Mouse (Mus musculus) gastrocnemius, postnatal 4 days (tissue): ENCODE measurements around the gene Ginm1. TPM values are rescaled to one million over a fixed set of nuclear protein-coding genes. Genes with fewer than 3 reads are reported as not detected.

Experiments
- microRNA-seq: library from miRNA; unstranded; fragments of <30 nt; microRNA quantifications from one replicate; pipeline ENCODE4 v1.2.0, GENCODE M21; 2021
- total RNA-seq, 2 experiments: library from RNA; stranded (reverse); gene quantifications; 2 replicates each; pipeline ENCODE4 v1.2.3; 2021

The Ginm1 gene
- total RNA-seq, 2 experiments from 2014 or later: 55.6 to 61.6 TPM

Small RNA genes within 50 kb of the gene (microRNA-seq; reads per million reads assigned to microRNA genes)
- gene Mir5104: not detected

Other genes starting within 250 kb of the Ginm1 start
- 1 to 10 TPM; 1.8 to 2.6 TPM for gene Lrp11, start 203.0 kb downstream of the Ginm1 start, total RNA-seq
- 10 to 100 TPM; 13.4 to 13.7 TPM for gene Nup43, start 125.3 kb downstream of the Ginm1 start, total RNA-seq
- 10 to 100 TPM; 88.1 to 94.6 TPM for gene Pcmt1, start 111.7 kb downstream of the Ginm1 start, total RNA-seq
- gene Lats1, start 111.6 kb downstream of the Ginm1 start, total RNA-seq: 10 to 100 TPM; 26.7 to 30.2 TPM
- gene Katna1, start 66.8 kb downstream of the Ginm1 start, total RNA-seq: 10 to 100 TPM; 19.7 to 21.9 TPM
- gene Ppil4, start 67 bp upstream of the Ginm1 start, total RNA-seq: 10 to 100 TPM; 16.3 to 22.9 TPM
- under 1 TPM; 0.16 to 0.22 TPM for gene Zc3h12d, start 39.6 kb upstream of the Ginm1 start, total RNA-seq
- 10 to 100 TPM; 67.7 to 75.0 TPM for gene Tab2, start 163.4 kb upstream of the Ginm1 start, total RNA-seq